Mouse (Mus musculus): ENCODE measurements at regions not wholly inside any gene's neighbourhood (a gene's known extent, or its start where the extent isn't known, plus 50 kb on each side); places are given as distances from the start of the nearest gene placed in this dataset.

- H3K4me1 ChIP-seq, result peaks cover 50% of the 10 kb centered on the region
- no peaks in the 10 kb centered on the region for H3K36me3 ChIP-seq (replicated peaks)
- 0 out of 2 replicates have a peak overlapping the region, but pooled peaks have one; percentile 56 for H3K27ac ChIP-seq
- WGBS, result 39% methylated on average over 4 of the region's 4 CpGs
- no peak overlapping the region for H3K4me3 ChIP-seq
- DNase-seq (ENCODE audit: extremely low spot score, low spot score), result no peak
- H3K27me3 ChIP-seq (ENCODE audit: poor library complexity, severe bottlenecking), result peaks cover 12% of the 10 kb centered on the region
- no peaks in the 10 kb centered on the region for H3K9me3 ChIP-seq
Measured at GRCm38 (mm10) chr2:178635685-178636084, 205.4 kb downstream of the Cdh26 start.

GRCm38 (mm10) chr2:178636901-178637300, 206.6 kb downstream of the Cdh26 start:
- Histone ChIP-seq H3K27me3 (ENCODE audit: poor library complexity, severe bottlenecking) (peaks cover 24% of the 10 kb centered on the region), H3K27ac (no peak overlapping the region), H3K4me3 (no peak overlapping the region), H3K4me1 (peaks cover 40% of the 10 kb centered on the region), H3K36me3 (replicated peaks) (no peaks in the 10 kb centered on the region), H3K9me3 (no peaks in the 10 kb centered on the region)
- 96% methylated on average over 9 of the region's 9 CpGs for WGBS
- no peak for DNase-seq (ENCODE audit: extremely low spot score, low spot score)

DNA sequence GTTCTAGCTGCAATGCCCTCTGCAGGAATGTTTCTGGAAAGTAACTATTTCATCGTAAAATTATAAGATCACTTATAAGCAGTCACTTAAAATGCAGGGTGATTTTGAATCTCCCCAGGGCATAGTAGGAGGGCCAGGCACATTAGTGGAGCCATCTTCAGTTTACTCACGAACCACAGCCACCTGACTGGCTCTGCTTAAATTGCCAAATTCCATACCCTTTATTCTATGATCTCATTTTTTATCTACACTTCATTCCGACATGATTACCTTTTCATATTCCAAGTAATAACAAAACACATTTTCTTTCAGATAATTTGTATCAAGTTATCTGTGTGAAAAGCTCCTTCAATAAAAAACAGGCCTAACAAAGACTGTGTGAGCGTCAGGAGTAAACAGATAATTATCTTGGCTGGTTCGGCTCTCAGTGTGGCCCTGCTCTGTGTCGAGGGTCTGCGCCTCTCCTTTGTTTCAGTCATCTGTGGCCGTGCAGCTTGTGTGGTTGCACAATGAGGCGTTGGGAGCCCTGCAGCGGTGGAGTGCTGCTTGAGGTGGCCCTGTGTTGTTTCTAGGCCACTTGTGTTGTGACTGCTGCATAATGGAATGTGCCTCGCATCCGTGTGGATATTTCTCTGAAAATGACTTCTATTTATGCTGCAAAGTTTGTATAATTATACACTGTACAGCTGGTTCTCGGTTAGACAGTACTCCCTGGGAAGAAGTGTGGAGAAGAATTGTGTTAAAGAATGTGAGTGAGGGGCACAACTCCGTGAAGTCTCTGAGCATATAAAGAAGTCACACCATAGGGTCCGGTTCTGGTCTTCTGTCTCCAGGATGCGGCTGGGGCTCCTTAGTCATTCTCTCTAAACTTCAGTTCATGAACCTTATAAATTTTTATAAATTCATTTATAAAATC, 212.1 kb downstream of the Cdh26 start:
- Histone ChIP-seq H3K9me3 (no peaks in the 10 kb centered on the region), H3K4me3 (no peak overlapping the region), H3K27ac (0 out of 2 replicates have a peak overlapping the region, but pooled peaks have one; percentile 48), H3K4me1 (peaks cover 22% of the 10 kb centered on the region), H3K27me3 (ENCODE audit: poor library complexity, severe bottlenecking) (peaks cover 44% of the 10 kb centered on the region), H3K36me3 (replicated peaks) (no peaks in the 10 kb centered on the region)
- whole genome bisulfite sequencing, result 45% methylated on average over 16 of the region's 16 CpGs
- peak; percentile 52 for DNase-seq (ENCODE audit: extremely low spot score, low spot score)

GRCm38 (mm10) chr2:178643053-178643402, 212.7 kb downstream of the Cdh26 start:
- no peaks in the 10 kb centered on the region for H3K9me3 ChIP-seq
- no peaks in the 10 kb centered on the region for H3K36me3 ChIP-seq (replicated peaks)
- WGBS, result 89% methylated on average over 11 of the region's 11 CpGs
- no peak for DNase-seq (ENCODE audit: extremely low spot score, low spot score)
- peaks cover 44% of the 10 kb centered on the region for H3K27me3 ChIP-seq (ENCODE audit: poor library complexity, severe bottlenecking)
- no peak overlapping the region for H3K27ac ChIP-seq
- H3K4me1 ChIP-seq, result peaks cover 22% of the 10 kb centered on the region
- no peak overlapping the region for H3K4me3 ChIP-seq

GRCm38 (mm10) chr2:178643841-178644240, 213.5 kb downstream of the Cdh26 start:
- no peak overlapping the region for H3K27ac ChIP-seq
- no peak overlapping the region for H3K4me3 ChIP-seq
- H3K4me1 ChIP-seq, result peaks cover 22% of the 10 kb centered on the region
- no peak for DNase-seq (ENCODE audit: extremely low spot score, low spot score)
- 53% methylated on average over 4 of the region's 4 CpGs for WGBS
- no peaks in the 10 kb centered on the region for H3K36me3 ChIP-seq (replicated peaks)
- no peaks in the 10 kb centered on the region for H3K9me3 ChIP-seq
- H3K27me3 ChIP-seq (ENCODE audit: poor library complexity, severe bottlenecking), result peaks cover 44% of the 10 kb centered on the region

GRCm38 (mm10) chr2:178660071-178660470, 229.7 kb downstream of the Cdh26 start:
- WGBS, result 88% methylated on average over 2 of the region's 2 CpGs

DNA sequence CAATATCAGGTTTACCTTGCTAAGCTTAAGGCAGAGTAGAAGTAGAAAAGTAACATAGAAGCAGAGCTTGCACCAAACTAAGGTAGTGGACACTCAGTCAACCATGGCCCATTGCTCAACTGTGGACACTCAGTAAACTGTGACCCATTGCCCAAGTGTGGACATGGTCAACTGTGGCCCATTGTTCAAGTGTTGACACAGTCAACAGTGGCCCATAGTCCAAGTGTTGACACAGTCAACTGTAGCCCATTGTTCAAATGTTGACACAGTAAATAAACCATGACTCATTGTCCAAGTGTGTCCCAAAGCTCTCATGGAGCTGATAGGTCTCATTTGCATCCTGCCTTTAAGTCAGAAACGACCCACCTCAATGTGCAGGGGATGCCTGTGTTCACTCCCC, 232.1 kb downstream of the Cdh26 start:
- no peaks in the 10 kb centered on the region for H3K9me3 ChIP-seq
- H3K27ac ChIP-seq, result no peak overlapping the region
- no peaks in the 10 kb centered on the region for H3K4me1 ChIP-seq
- H3K4me3 ChIP-seq, result no peak overlapping the region
- DNase-seq (ENCODE audit: extremely low spot score, low spot score), result no peak
- 75% methylated on average over 1 of the region's 1 CpGs for WGBS
- no peaks in the 10 kb centered on the region for H3K36me3 ChIP-seq (replicated peaks)
- H3K27me3 ChIP-seq (ENCODE audit: poor library complexity, severe bottlenecking), result no peaks in the 10 kb centered on the region

More at GRCm38 (mm10) chr2:178660071-178660470, 229.7 kb downstream of the Cdh26 start:
- no peaks in the 10 kb centered on the region for H3K4me1 ChIP-seq
- DNase-seq (ENCODE audit: extremely low spot score, low spot score), result no peak
- H3K36me3 ChIP-seq (replicated peaks), result no peaks in the 10 kb centered on the region
- H3K9me3 ChIP-seq, result no peaks in the 10 kb centered on the region
- H3K27me3 ChIP-seq (ENCODE audit: poor library complexity, severe bottlenecking), result no peaks in the 10 kb centered on the region
- no peak overlapping the region for H3K27ac ChIP-seq
- no peak overlapping the region for H3K4me3 ChIP-seq

- H3K4me1 ChIP-seq, result no peaks in the 10 kb centered on the region
- peak; percentile 69 for DNase-seq (ENCODE audit: extremely low spot score, low spot score)
- no peaks in the 10 kb centered on the region for H3K36me3 ChIP-seq (replicated peaks)
- H3K4me3 ChIP-seq, result no peak overlapping the region
- no peaks in the 10 kb centered on the region for H3K27me3 ChIP-seq (ENCODE audit: poor library complexity, severe bottlenecking)
- WGBS, result 13% methylated on average over 4 of the region's 4 CpGs
- H3K27ac ChIP-seq, result no peak overlapping the region
- H3K9me3 ChIP-seq, result no peaks in the 10 kb centered on the region
Measured at GRCm38 (mm10) chr2:178664977-178665376, 234.6 kb downstream of the Cdh26 start.

DNA sequence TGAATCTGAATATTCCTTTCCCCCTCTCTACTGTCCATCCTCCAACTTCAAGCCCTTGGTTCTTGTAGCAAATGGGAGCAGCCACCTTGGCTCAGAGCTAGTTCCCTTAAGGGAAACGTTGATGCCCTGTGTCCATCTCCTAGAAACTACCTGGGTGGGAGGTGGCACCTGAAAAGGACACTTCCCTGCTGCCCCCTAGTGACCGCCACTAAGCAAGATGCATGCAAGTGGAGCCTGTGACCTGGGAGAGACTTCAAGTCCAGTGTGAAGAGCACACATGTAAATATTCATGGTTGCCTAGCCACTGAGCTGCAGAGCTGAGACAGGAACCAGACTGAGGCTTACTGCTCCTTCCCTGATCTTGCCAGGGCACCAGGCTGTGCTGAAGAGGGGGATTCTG, 238.1 kb downstream of the Cdh26 start:
- Histone ChIP-seq H3K27me3 (ENCODE audit: poor library complexity, severe bottlenecking) (no peaks in the 10 kb centered on the region), H3K36me3 (replicated peaks) (no peaks in the 10 kb centered on the region), H3K4me3 (no peak overlapping the region), H3K9me3 (no peaks in the 10 kb centered on the region), H3K4me1 (0 out of 2 replicates have a peak, but pooled peaks cover 6% of the 10 kb centered on the region), H3K27ac (no peak overlapping the region)
- DNase-seq (ENCODE audit: extremely low spot score, low spot score), result no peak
- 20% methylated on average over 2 of the region's 2 CpGs for WGBS

GRCm38 (mm10) chr2:178670952-178671351, 240.6 kb downstream of the Cdh26 start:
- WGBS, result 82% methylated on average over 11 of the region's 11 CpGs
- H3K4me1 ChIP-seq, result 0 out of 2 replicates have a peak, but pooled peaks cover 6% of the 10 kb centered on the region

DNA sequence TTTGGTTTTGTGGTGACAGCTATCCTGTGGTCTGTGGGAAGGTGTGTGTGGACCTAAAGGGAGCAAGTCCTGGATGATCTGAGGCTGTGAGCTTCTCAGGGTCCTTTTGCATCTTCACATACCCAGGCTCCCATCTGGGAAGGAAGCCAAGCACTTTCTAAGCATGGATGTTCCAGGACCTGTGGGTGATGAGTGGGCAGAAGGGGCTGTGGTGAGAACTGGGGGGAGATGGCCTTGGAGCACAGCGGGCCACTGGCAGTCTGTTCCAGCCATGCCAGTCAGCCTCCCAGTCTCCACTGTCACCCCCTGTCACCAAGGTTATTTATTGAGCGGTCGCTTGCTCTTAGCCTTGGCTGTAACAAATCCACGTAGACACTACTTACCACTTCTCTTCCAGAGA, 243.3 kb downstream of the Cdh26 start:
- 97% methylated on average over 4 of the region's 4 CpGs for WGBS
- no peaks in the 10 kb centered on the region for H3K9me3 ChIP-seq
- DNase-seq (ENCODE audit: extremely low spot score, low spot score), result no peak
- no peak overlapping the region for H3K27ac ChIP-seq
- no peak overlapping the region for H3K4me3 ChIP-seq
- H3K36me3 ChIP-seq (replicated peaks), result no peaks in the 10 kb centered on the region
- peaks cover 9% of the 10 kb centered on the region for H3K4me1 ChIP-seq
- H3K27me3 ChIP-seq (ENCODE audit: poor library complexity, severe bottlenecking), result no peaks in the 10 kb centered on the region

More at GRCm38 (mm10) chr2:178670952-178671351, 240.6 kb downstream of the Cdh26 start:
- Histone ChIP-seq H3K9me3 (no peaks in the 10 kb centered on the region), H3K4me3 (no peak overlapping the region), H3K27me3 (ENCODE audit: poor library complexity, severe bottlenecking) (no peaks in the 10 kb centered on the region), H3K27ac (no peak overlapping the region), H3K36me3 (replicated peaks) (no peaks in the 10 kb centered on the region)
- DNase-seq (ENCODE audit: extremely low spot score, low spot score), result no peak

GRCm38 (mm10) chr2:178674621-178675020, 244.3 kb downstream of the Cdh26 start:
- Histone ChIP-seq H3K4me3 (no peak overlapping the region), H3K9me3 (no peaks in the 10 kb centered on the region), H3K4me1 (peaks cover 13% of the 10 kb centered on the region), H3K36me3 (replicated peaks) (no peaks in the 10 kb centered on the region), H3K27me3 (ENCODE audit: poor library complexity, severe bottlenecking) (no peaks in the 10 kb centered on the region), H3K27ac (no peak overlapping the region)
- WGBS, result 82% methylated on average over 4 of the region's 4 CpGs
- DNase-seq (ENCODE audit: extremely low spot score, low spot score), result no peak

DNA sequence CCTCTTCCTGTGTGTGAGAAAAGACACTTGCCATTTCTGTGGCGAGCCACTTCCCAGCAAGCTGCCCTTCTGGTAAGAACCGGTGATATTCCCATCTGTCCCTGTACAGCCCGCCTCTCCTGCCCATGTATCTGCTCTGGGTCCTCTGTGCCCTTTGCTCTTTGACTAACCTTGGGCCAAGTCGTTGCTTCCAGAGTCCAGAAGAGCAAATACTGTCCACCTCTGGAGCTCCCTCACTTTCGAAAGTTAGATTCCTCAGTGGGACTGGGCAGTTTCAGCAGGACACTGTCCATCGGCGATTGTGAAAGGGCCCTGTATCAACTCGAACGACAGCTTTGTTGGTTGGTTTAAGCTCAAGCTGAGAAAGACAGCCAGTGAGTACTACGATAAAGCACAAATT, 246.6 kb downstream of the Cdh26 start:
- WGBS, result 90% methylated on average over 10 of the region's 10 CpGs

More for the DNA sequence above, 246.6 kb downstream of the Cdh26 start:
- DNase-seq (ENCODE audit: extremely low spot score, low spot score), result no peak
- Histone ChIP-seq H3K4me3 (no peak overlapping the region), H3K4me1 (peaks cover 7% of the 10 kb centered on the region), H3K27ac (no peak overlapping the region), H3K27me3 (ENCODE audit: poor library complexity, severe bottlenecking) (no peaks in the 10 kb centered on the region), H3K36me3 (replicated peaks) (no peaks in the 10 kb centered on the region), H3K9me3 (no peaks in the 10 kb centered on the region)
